Mouse (Mus musculus) cerebellum, adult 2 months (tissue): ENCODE measurements at regions not wholly inside any gene's neighbourhood (a gene's known extent, or its start where the extent isn't known, plus 50 kb on each side); places are given as distances from the start of the nearest gene placed in this dataset.
A peak's percentile ranks its signal among the peaks of the same experiment; 100 is the strongest.

Source experiments
- DNase-seq, 2 experiments: peaks; one replicate each; pipeline ENCODE4 v3.0.0; 2021
- H3K27ac ChIP-seq: fragments of 200-500 bp; 2 replicates; pipeline ENCODE4 v1.5.1; 2012; ENCODE audit warnings: low read length, control low read depth, inconsistent platforms; ENCODE audit not compliant: insufficient read depth
- H3K27me3 ChIP-seq: fragments of 200-500 bp; 2 replicates; pipeline ENCODE4 v1.6.1; 2012; ENCODE audit warnings: inconsistent platforms, mild to moderate bottlenecking, low read length, moderate library complexity; ENCODE audit not compliant: control insufficient read depth, insufficient read depth
- H3K4me1 ChIP-seq: fragments of 200-500 bp; 2 replicates; pipeline ENCODE4 v1.6.1; 2011; ENCODE audit warnings: low read length; ENCODE audit not compliant: control insufficient read depth, insufficient read depth
- H3K4me3 ChIP-seq: fragments of 200-500 bp; replicated peaks from 2 replicates; pipeline ENCODE3; 2011; ENCODE audit warnings: mild to moderate bottlenecking, low read depth, low read length, control low read depth; ENCODE audit not compliant: insufficient read depth
- CTCF ChIP-seq: fragments of 200-500 bp; IDR thresholded peaks from 2 replicates; pipeline ENCODE4 v1.5.1; 2011; ENCODE audit warnings: low read depth, mild to moderate bottlenecking, control low read depth, low read length, moderate library complexity, borderline replicate concordance; ENCODE audit not compliant: insufficient read depth
- POLR2A ChIP-seq: fragments of 200-500 bp; IDR thresholded peaks from 2 replicates; pipeline ENCODE4 v1.6.1; 2011; ENCODE audit warnings: low read length, control low read depth, borderline replicate concordance; ENCODE audit not compliant: insufficient read depth
- WGBS: fragments of 180-500 bp; shearing (Covaris S2); methylation state at CpG from one replicate; pipeline ENCODE4 v1.1.7; 2018; 5-methylcytosine and 5-hydroxymethylcytosine counted together

GRCm38 (mm10) chr5:51825584-51826088, 258.1 kb upstream of the Ppargc1a start:
- Histone ChIP-seq H3K27ac (no peak overlapping the region), H3K4me1 (no peaks in the 10 kb centered on the region), H3K4me3 (no peak overlapping the region), H3K27me3 (no peaks in the 10 kb centered on the region)
- TF ChIP-seq CTCF (no peak), POLR2A (no peak)
- DNase-seq = no peak
- 67% methylated on average over 3 of the region's 3 CpGs for WGBS

DNA sequence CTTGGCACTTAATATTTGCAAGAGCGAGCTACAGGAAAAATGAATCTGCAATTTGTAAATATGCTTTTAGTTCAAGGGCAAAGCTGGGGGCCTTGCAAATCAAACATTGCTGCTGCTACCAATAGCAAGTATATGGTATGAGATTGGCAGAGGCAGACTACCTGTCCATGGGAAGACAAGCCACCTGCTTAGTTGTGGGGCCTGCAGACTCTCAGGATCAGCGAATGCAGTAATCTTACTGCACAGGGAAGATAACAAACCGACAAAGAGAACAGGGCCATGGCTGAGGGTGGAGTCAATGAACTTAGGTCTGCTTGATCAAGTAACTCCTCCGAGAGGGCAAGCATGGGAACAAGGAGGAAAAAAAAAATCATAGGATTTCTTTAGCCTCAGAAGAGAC, 257.2 kb upstream of the Ppargc1a start:
- Histone ChIP-seq H3K27me3 (no peaks in the 10 kb centered on the region), H3K27ac (no peak overlapping the region), H3K4me1 (no peaks in the 10 kb centered on the region), H3K4me3 (no peak overlapping the region)
- 93% methylated on average over 4 of the region's 4 CpGs for WGBS
- no peak for DNase-seq
- TF ChIP-seq CTCF (no peak), POLR2A (no peak)

- DNase-seq = no peak
- Histone ChIP-seq H3K27ac (no peak overlapping the region), H3K4me1 (no peaks in the 10 kb centered on the region), H3K4me3 (no peak overlapping the region), H3K27me3 (no peaks in the 10 kb centered on the region)
- TF ChIP-seq CTCF (no peak), POLR2A (no peak)
- WGBS = 66% methylated on average over 2 of the region's 2 CpGs
Measured at GRCm38 (mm10) chr5:51823657-51824056, 256.1 kb upstream of the Ppargc1a start.

GRCm38 (mm10) chr5:51816258-51816657, 248.7 kb upstream of the Ppargc1a start:
- Histone ChIP-seq H3K27ac (no peak overlapping the region), H3K4me3 (no peak overlapping the region), H3K4me1 (no peaks in the 10 kb centered on the region), H3K27me3 (no peaks in the 10 kb centered on the region)
- WGBS = 75% methylated on average over 2 of the region's 2 CpGs
- no peak for DNase-seq
- no peak for TF ChIP-seq CTCF
- TF ChIP-seq POLR2A = no peak

- 86% methylated on average over 2 of the region's 2 CpGs for WGBS
- H3K4me1 ChIP-seq = no peaks in the 10 kb centered on the region
- no peak overlapping the region for H3K27ac ChIP-seq
- H3K4me3 ChIP-seq = no peak overlapping the region
- no peak for TF ChIP-seq CTCF
- TF ChIP-seq POLR2A = no peak
- no peaks in the 10 kb centered on the region for H3K27me3 ChIP-seq
- no peak for DNase-seq
Measured at GRCm38 (mm10) chr5:51811728-51812127, 244.2 kb upstream of the Ppargc1a start.

- Histone ChIP-seq H3K27me3 (no peaks in the 10 kb centered on the region), H3K4me1 (peaks cover 13% of the 10 kb centered on the region), H3K27ac (no peak overlapping the region), H3K4me3 (no peak overlapping the region)
- peak; percentile 44 to 63 for DNase-seq
- TF ChIP-seq POLR2A (no peak), CTCF (no peak)
- 31% methylated on average over 8 of the region's 8 CpGs for WGBS
Measured at GRCm38 (mm10) chr5:51801486-51801885, 234.0 kb upstream of the Ppargc1a start.

DNA sequence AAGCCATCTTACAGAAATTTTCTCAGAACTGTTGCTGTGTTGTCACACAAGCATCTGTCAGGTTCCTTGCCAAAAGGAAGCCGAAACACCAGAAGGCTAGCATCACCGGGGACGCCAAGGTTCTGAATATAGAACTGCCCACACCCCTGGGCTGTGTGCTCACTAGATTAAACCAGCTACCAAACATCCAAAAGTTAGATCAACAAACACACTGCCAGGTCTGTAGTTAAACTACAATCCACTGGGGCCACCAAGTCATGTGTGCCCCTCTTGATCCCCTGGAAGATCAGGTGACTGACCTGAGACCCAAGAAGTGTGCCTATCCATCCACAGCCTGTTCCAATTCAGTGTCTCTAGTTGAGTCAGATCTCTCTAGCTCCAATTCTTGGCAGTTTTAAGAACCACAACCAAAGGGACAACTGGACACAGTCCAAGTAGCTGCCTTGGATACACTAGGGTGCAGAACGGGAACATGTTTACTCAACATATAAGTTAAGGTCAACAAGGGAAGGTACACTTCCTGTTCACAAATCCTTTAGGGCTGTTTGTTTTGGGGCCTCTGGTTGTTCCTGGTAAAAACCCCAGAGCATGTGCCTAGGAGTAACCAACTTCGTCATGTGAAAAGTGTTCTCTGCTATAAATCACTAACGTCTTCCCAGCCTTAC, 232.0 kb upstream of the Ppargc1a start:
- DNase-seq = no peak
- no peak for TF ChIP-seq POLR2A
- no peak for TF ChIP-seq CTCF
- H3K27me3 ChIP-seq = no peaks in the 10 kb centered on the region
- WGBS = 80% methylated on average over 6 of the region's 6 CpGs
- peaks cover 13% of the 10 kb centered on the region for H3K4me1 ChIP-seq
- no peak overlapping the region for H3K27ac ChIP-seq
- no peak overlapping the region for H3K4me3 ChIP-seq

GRCm38 (mm10) chr5:51794097-51794496, 226.6 kb upstream of the Ppargc1a start:
- Histone ChIP-seq H3K4me3 (no peak overlapping the region), H3K27ac (no peak overlapping the region), H3K27me3 (no peaks in the 10 kb centered on the region), H3K4me1 (no peaks in the 10 kb centered on the region)
- no peak for TF ChIP-seq CTCF
- no peak for TF ChIP-seq POLR2A
- WGBS = 88% methylated on average over 6 of the region's 6 CpGs
- no peak for DNase-seq
